Mouse (Mus musculus): ENCODE measurements around the gene Trim62.
A peak's percentile ranks its signal among the peaks of the same experiment; 100 is the strongest.

Trim62 gene

DNA sequence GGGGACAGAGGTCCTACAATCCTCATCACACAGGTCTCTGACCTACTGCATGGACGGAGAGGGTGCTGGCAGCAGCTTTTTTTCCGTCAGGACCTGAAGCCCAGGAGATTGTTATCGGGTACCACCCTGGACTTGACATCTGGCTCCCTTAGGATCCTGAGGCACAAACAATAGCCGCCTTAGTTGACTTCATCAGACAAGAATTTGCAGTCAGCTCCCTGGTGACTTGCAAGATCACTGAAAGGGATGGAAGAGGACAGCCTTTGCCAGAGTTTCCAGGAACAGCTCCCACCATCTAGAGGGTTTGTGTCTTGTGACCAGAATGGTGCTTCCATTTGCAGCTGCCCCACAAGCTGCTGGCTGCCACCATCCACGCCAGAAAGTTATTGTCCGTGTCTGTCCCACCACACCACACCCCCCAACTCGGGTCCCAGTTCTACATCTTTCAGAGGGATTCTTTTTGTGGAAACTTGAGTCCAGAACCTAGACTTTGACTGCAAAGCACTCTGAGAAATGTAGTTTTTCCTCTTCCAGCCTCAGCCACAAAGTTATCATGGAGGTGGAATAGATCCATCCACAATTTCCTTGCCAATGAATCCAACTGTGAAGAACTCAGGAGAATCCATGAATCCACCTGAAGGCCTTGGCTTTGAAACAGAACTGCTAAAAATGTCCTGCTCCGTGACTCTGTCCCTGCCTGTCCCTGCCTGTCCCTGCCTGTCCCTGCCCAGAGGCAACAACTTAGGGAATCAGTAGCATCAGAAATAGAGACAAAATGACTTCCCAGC, 27.1 kb downstream of the Trim62 start:
- DNase-seq = no peak

- DNase-seq = no peak
These were observed 28.7 kb downstream of the Trim62 start for GRCm38 (mm10) chr4:128912085-128912484.

- DNase-seq = peak; percentile 53
These were observed 30.4 kb downstream of the Trim62 start for GRCm38 (mm10) chr4:128913794-128914193.

GRCm38 (mm10) chr4:128917119-128917518, 33.7 kb downstream of the Trim62 start:
- no peak for DNase-seq

- no peak for DNase-seq
These were observed 34.4 kb downstream of the Trim62 start for GRCm38 (mm10) chr4:128917756-128918155.

- DNase-seq = peak; percentile 81
These were observed 34.8 kb downstream of the Trim62 start for GRCm38 (mm10) chr4:128918187-128918586.

- no peak for DNase-seq
These were observed 35.7 kb downstream of the Trim62 start for GRCm38 (mm10) chr4:128919106-128919505.

- DNase-seq = no peak
These were observed 40.2 kb downstream of the Trim62 start for GRCm38 (mm10) chr4:128923603-128924002.

DNA sequence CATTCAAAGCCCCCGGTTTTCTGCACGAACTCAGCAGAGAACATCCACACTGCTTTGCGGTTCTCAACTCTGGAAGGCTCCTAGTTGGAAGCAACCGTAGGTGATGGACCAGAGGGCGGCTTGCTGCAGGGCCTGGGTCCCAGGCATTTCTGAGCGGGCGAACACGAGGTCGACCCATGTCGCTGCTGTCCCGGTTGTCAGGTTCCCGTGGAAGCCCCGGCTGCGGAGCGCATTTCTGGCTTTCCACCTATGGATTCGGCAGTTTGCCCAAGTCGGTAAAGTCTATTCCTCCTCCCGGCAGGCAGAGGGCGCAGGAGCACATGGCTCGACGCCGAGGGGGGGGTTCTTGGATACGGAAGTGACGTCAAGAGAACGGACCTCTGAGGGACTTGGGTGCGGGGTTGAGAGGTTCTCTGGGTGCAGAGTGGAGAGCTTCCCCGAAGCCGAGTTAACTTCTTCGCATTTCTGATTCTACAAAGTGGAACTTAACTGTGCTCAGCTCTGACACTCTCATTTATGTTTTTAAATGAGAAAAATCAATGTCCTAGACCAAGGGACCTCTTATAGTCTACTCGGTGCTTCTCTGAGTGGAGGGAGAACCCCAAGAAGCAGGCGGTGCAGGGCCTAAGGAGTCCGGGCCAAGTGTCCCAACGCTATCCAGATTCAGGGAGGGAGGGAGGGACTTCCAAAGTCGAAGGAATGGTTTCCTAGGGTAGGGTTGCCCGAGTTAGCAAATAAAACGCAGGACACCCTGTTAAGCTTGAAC, 41.6 kb downstream of the Trim62 start:
- peak; percentile 83 for DNase-seq

- no peak for DNase-seq
These were observed 49.4 kb downstream of the Trim62 start for GRCm38 (mm10) chr4:128932783-128933182.

GRCm38 (mm10) chr4:128935595-128935994, 52.2 kb downstream of the Trim62 start:
- no peak for DNase-seq

- DNase-seq = no peak
These were observed 59.0 kb downstream of the Trim62 start for GRCm38 (mm10) chr4:128942346-128942745.

GRCm38 (mm10) chr4:128946736-128947135, 63.4 kb downstream of the Trim62 start:
- DNase-seq = no peak

GRCm38 (mm10) chr4:128947326-128947933, 64.0 kb downstream of the Trim62 start:
- DNase-seq = no peak

GRCm38 (mm10) chr4:128948137-128948674, 64.8 kb downstream of the Trim62 start:
- peak; percentile 68 for DNase-seq

GRCm38 (mm10) chr4:128949470-128950005, 66.2 kb downstream of the Trim62 start:
- DNase-seq = no peak

- DNase-seq = no peak
These were observed 67.1 kb downstream of the Trim62 start for GRCm38 (mm10) chr4:128950461-128950860.

DNA sequence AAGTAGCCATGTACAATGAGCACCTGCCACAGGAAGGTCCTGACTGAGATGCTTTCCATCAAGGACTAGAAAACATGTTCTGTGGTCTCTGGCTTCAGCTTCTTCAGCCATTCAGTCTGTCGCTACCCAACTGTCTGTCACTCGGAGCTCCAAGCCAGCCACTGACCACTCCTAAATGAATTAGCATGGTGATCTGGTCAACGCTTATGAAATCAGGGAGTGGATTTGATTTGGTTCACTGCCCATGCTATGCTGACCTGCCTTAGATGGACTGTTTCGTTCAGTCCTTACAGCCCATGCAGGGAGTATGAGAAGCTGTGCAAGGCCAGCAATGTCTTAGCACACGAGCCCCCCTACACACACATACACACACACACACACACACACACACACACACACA, 70.5 kb downstream of the Trim62 start:
- no peak for DNase-seq

GRCm38 (mm10) chr4:128957155-128957911, 74.0 kb downstream of the Trim62 start:
- peak; percentile 59 for DNase-seq

DNA sequence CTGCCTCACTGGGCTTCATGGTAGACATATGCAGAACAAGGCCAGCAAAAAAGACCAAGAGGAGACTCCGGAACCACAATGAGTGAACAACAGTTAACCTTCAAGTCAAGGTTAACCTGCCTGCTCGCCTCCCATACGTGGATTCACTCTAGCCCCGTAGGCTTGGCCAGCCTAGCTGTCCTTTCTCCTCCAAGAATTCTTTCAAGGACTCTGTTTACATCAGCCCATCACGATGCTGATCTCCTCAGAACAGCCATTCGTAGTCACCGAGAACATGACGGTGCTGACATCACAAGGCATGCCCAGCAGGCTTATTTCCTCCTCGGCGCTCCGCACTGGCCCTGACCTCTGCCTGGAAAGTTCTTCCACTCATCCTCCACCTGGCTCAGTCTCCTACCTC, 74.8 kb downstream of the Trim62 start:
- no peak for DNase-seq

GRCm38 (mm10) chr4:128958849-128959248, 75.5 kb downstream of the Trim62 start:
- no peak for DNase-seq

- no peak for DNase-seq
These were observed 76.3 kb downstream of the Trim62 start for GRCm38 (mm10) chr4:128959676-128960075.

Data from lung, postnatal 14 days (tissue).